Mouse (Mus musculus) embryonic facial prominence, embryonic 10.5 days (tissue): Measurements from ENCODE around the gene Thrb. TPM values are rescaled to one million over a fixed set of nuclear protein-coding genes. Genes with fewer than 3 reads are reported as not detected.

Experiments
- DNase-seq: peaks from one replicate; pipeline ENCODE4 v3.0.0-alpha.2; 2017; ENCODE audit warnings: low spot score
- H3K27ac ChIP-seq: fragments of 300-500 bp; sonication (generic); replicated peaks from 2 replicates; pipeline ENCODE4 v1.5.1; 2016; ENCODE audit warnings: mild to moderate bottlenecking
- H3K27me3 ChIP-seq: fragments of 300-500 bp; sonication (generic); replicated peaks from 2 replicates; pipeline ENCODE4 v1.6.1; 2016; ENCODE audit warnings: low read depth, mild to moderate bottlenecking; ENCODE audit not compliant: poor library complexity, severe bottlenecking
- H3K36me3 ChIP-seq: fragments of 300-500 bp; sonication (generic); replicated peaks from 2 replicates; pipeline ENCODE4 v1.6.1; 2016; ENCODE audit warnings: mild to moderate bottlenecking, moderate library complexity
- H3K4me1 ChIP-seq: fragments of 300-500 bp; sonication (generic); 2 replicates; pipeline ENCODE4 v1.6.1; 2016
- H3K4me3 ChIP-seq: fragments of 300-500 bp; sonication (generic); 2 replicates; pipeline ENCODE4 v1.5.1; 2016; ENCODE audit warnings: mild to moderate bottlenecking, moderate library complexity
- H3K9me3 ChIP-seq: fragments of 300-500 bp; sonication (generic); 2 replicates; pipeline ENCODE4 v1.6.1; 2016; ENCODE audit warnings: mild to moderate bottlenecking
- WGBS: fragments of 180-500 bp; shearing (Covaris S2); methylation state at CpG from one replicate; pipeline ENCODE4 v1.1.7; 2016; 5-methylcytosine and 5-hydroxymethylcytosine counted together
- polyA plus RNA-seq: library from polyadenylated mRNA; unstranded; fragments of >200 nt; fragmentation: Nextera tagmentation; extraction: Ambion mirVana; gene quantifications from 2 replicates; pipeline ENCODE4 v1.2.1, GENCODE M21; 2016

The Thrb gene
- polyA plus RNA-seq, 1 experiment from 2014 or later = 1.5 TPM

DNA sequence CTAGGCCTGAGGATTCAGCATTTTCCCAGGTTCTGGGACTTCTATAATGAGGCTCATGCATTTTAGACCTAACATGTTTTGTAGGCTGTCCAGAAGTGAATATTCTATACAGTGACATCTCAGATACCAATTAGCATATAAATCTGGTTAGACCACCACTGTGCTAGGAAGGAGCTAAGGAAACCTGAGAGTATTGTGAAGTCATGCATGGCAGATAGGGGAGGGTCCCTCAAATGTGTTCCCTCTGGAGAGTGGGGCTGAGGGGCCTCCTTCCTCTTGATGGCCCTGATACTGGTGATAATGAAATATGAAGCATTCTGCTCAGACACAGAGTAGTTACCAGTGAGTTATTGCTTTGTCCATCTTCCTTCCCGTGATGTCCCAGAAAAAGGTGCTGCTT, 91.8 kb downstream of the Thrb start:
- H3K27me3 ChIP-seq = no peaks in the 10 kb centered on the region

GRCm38 (mm10) chr14:17753429-17753828, 93.4 kb downstream of the Thrb start:
- Histone ChIP-seq H3K4me1 (peaks cover 19% of the 10 kb centered on the region), H3K4me3 (no peak overlapping the region), H3K9me3 (no peaks in the 10 kb centered on the region), H3K27me3 (no peaks in the 10 kb centered on the region), H3K27ac (no peak overlapping the region), H3K36me3 (no peaks in the 10 kb centered on the region)
- 96% methylated on average over 1 of the region's 1 CpGs for WGBS
- DNase-seq = no peak

More for the DNA sequence above, 91.8 kb downstream of the Thrb start:
- H3K4me3 ChIP-seq = no peak overlapping the region
- H3K4me1 ChIP-seq = peaks cover 19% of the 10 kb centered on the region
- 94% methylated on average over 1 of the region's 1 CpGs for WGBS
- H3K27ac ChIP-seq = no peak overlapping the region
- H3K36me3 ChIP-seq = no peaks in the 10 kb centered on the region
- no peak for DNase-seq
- H3K9me3 ChIP-seq = no peaks in the 10 kb centered on the region

DNA sequence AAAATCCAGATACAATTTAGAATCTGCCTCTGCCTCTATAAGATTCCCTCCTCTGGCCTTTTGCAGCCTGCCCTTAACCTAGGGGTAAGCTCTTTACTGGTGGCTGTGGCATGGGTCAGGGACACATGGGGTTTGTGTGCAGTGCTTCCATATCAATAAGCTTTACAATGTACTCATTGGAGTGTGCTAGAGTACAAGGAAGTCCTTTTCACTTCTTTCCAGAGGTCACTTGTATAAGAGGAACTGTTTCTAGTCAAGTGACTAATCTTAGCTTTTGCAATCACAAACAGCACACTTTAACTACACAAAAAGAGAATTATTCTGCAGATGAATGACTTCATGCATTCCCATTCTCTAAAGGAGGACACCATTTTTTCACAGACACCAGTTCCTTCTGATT, 96.7 kb downstream of the Thrb start:
- Histone ChIP-seq H3K27ac (no peak overlapping the region), H3K4me3 (no peak overlapping the region), H3K4me1 (peaks cover 12% of the 10 kb centered on the region), H3K27me3 (no peaks in the 10 kb centered on the region), H3K9me3 (no peaks in the 10 kb centered on the region), H3K36me3 (no peaks in the 10 kb centered on the region)
- DNase-seq = no peak

DNA sequence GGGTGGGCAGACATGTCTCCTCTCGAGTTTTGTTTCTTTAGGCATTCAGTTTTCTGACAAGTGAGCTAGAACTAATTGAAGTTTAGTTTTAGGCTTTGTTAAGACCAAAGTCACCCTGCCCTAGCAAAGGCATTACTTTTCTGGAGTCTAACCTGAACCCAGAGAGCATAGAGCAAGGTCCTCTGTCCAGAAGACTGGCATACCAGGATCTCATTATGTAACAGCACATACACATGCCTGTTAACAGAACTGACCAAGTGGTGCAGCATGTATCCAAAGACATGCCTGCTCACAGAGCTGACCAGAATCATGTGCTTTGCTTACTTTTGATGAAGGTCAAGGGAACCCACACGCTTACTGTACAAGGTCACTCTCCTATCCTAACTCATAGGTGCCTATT, 107.9 kb downstream of the Thrb start:
- 81% methylated on average over 2 of the region's 2 CpGs for WGBS

GRCm38 (mm10) chr14:17774404-17774803, 114.3 kb downstream of the Thrb start:
- 83% methylated on average over 2 of the region's 2 CpGs for WGBS
- Histone ChIP-seq H3K36me3 (no peaks in the 10 kb centered on the region), H3K4me1 (no peaks in the 10 kb centered on the region), H3K4me3 (no peak overlapping the region), H3K9me3 (no peaks in the 10 kb centered on the region), H3K27me3 (no peaks in the 10 kb centered on the region), H3K27ac (no peak overlapping the region)
- DNase-seq = no peak

More for the DNA sequence above, 107.9 kb downstream of the Thrb start:
- H3K36me3 ChIP-seq = no peaks in the 10 kb centered on the region
- DNase-seq = no peak
- no peaks in the 10 kb centered on the region for H3K4me1 ChIP-seq
- no peaks in the 10 kb centered on the region for H3K27me3 ChIP-seq
- H3K27ac ChIP-seq = no peak overlapping the region
- no peak overlapping the region for H3K4me3 ChIP-seq
- no peaks in the 10 kb centered on the region for H3K9me3 ChIP-seq

DNA sequence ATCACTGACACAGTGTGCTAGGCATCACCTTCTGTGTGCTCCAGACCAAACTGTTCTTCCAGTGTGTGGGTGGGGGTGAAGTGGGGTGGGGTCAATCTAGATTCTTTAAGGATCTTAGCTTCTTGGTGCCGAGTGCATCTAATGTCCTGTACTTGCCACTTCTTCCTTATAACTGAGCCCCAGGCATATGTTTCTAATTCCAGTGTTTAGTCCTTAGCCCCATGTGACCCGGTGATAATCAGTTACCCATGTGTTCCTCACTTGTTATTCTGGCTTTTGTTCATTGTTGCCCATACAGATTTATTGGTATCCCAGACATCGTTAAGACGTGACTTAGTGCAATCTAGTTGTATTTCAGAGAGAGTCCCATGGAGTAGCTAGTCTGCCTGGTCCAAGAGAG, 121.9 kb downstream of the Thrb start:
- no peak for DNase-seq
- H3K9me3 ChIP-seq = no peaks in the 10 kb centered on the region
- WGBS = 42% methylated on average over 4 of the region's 4 CpGs
- H3K4me3 ChIP-seq = no peak overlapping the region
- peaks cover 31% of the 10 kb centered on the region for H3K4me1 ChIP-seq
- H3K36me3 ChIP-seq = no peaks in the 10 kb centered on the region
- H3K27me3 ChIP-seq = no peaks in the 10 kb centered on the region
- H3K27ac ChIP-seq = no peak overlapping the region

DNA sequence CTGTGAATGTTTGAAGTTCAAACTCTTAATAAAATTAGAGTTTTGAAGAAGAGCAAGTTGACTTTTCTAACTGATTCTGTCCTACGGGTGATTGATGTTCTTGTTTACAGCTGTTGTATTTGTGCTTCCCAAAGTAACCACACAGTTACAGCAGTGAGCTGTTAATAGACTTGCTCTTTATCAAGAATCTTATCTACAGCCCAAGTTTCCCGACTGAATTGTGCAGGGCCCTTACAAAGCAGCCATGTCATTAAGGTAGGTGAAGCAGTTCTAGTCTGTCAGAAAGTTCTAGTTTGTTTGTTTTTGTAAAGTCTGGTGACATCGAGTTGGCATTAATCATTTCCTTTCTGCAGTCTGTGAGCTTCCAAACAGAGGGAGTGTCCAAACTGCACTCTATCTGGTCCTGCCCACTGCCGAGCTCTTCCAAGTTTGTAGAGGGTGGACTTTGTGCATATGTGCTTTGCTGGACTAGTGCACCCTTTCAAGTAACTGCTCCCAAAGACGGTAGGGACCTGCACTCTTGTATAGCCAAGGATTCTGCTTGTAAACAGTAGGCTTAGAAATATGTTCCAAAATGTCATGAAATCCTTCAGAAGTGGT, 124.2 kb downstream of the Thrb start:
- no peaks in the 10 kb centered on the region for H3K9me3 ChIP-seq
- H3K36me3 ChIP-seq = no peaks in the 10 kb centered on the region
- DNase-seq = no peak
- H3K4me1 ChIP-seq = peaks cover 41% of the 10 kb centered on the region
- H3K27ac ChIP-seq = no peak overlapping the region
- no peaks in the 10 kb centered on the region for H3K27me3 ChIP-seq
- WGBS = 61% methylated on average over 5 of the region's 5 CpGs
- H3K4me3 ChIP-seq = no peak overlapping the region

DNA sequence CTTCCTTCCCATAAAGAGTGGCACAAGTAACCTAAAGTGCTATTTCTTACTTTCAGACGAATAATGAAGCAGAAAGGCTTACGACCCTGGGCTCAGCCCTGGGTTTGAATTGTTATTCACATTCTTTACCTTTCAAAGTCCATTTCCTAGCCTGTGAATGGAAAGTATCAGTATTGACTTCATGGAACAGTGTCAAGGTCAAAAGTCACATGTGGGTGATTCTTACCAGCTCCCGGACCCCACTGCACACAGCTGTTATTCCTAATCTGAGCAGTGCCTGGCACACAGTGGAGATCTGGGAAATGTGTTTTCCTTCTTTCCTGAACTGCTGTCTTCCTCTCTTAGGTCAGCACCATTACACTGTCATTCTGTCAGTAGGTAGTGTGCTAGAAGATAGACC, 125.3 kb downstream of the Thrb start:
- no peaks in the 10 kb centered on the region for H3K9me3 ChIP-seq
- DNase-seq = peak; percentile 39
- 23% methylated on average over 3 of the region's 3 CpGs for WGBS
- no peaks in the 10 kb centered on the region for H3K27me3 ChIP-seq
- no peak overlapping the region for H3K4me3 ChIP-seq
- no peak overlapping the region for H3K27ac ChIP-seq
- H3K4me1 ChIP-seq = peaks cover 41% of the 10 kb centered on the region
- no peaks in the 10 kb centered on the region for H3K36me3 ChIP-seq

- H3K4me3 ChIP-seq = no peak overlapping the region
- no peaks in the 10 kb centered on the region for H3K27me3 ChIP-seq
- H3K4me1 ChIP-seq = peaks cover 41% of the 10 kb centered on the region
- no peaks in the 10 kb centered on the region for H3K36me3 ChIP-seq
- 6% methylated on average over 2 of the region's 2 CpGs for WGBS
- H3K9me3 ChIP-seq = no peaks in the 10 kb centered on the region
- H3K27ac ChIP-seq = no peak overlapping the region
- DNase-seq = no peak
Measured at GRCm38 (mm10) chr14:17786249-17786648, 126.2 kb downstream of the Thrb start.

DNA sequence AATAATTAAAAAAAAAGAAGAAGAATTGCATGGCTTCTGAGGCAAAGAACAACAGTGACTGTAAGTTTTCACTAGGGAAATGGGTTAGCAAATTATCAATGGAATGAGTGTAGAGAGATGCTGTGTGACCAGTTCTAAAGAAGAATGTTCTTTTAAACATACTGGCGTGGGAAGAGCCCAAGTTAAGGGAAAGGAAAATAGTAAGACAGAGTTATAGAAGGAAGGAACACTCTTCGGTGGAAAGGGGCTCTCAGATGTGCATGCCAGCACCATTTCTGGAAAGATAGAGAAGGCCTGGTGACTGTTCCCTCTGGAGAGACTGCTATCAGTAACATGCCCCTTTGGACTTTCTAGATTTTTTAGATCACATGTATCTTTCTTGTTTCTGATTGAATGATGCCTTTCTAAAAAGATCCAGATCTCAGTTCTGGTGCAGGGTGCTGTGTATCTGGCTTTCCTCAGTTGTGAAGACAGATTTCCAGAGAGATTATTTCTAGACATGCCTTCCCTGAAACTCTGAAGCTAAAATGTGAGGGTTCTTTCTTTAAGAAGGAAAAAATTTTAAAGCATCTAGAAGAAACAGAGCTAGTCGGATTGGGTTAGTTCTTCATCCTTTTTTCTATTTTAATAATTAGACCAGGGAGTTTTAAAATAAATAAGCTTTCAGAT, 144.0 kb downstream of the Thrb start:
- no peak overlapping the region for H3K4me3 ChIP-seq
- WGBS = 78% methylated on average over 3 of the region's 3 CpGs
- H3K27me3 ChIP-seq = no peaks in the 10 kb centered on the region
- H3K36me3 ChIP-seq = no peaks in the 10 kb centered on the region
- H3K9me3 ChIP-seq = no peaks in the 10 kb centered on the region
- no peak for DNase-seq
- H3K4me1 ChIP-seq = no peaks in the 10 kb centered on the region
- no peak overlapping the region for H3K27ac ChIP-seq

DNA sequence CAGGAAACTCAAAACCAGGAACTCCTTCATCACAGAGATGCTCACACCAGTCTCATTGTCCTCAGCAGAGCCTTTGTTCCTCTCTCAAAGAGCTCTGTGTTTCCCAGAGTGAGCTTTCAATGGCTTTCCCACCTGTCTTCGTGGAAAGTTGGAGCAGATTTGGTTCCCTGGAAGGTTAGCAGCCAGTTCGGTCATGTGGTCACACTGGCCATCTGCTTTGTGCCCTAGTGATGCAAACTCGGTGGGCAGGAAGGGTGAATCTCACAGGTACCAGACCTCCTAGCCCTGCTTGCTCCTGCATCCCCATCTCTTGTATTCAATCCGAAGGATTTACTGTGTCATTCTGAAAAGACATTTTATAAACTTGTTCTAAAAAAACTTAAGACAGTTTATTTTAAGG, 151.0 kb downstream of the Thrb start:
- 71% methylated on average over 4 of the region's 4 CpGs for WGBS
- no peak for DNase-seq
- H3K27ac ChIP-seq = no peak overlapping the region
- H3K9me3 ChIP-seq = no peaks in the 10 kb centered on the region
- no peaks in the 10 kb centered on the region for H3K27me3 ChIP-seq
- H3K4me3 ChIP-seq = no peak overlapping the region
- no peaks in the 10 kb centered on the region for H3K4me1 ChIP-seq
- no peaks in the 10 kb centered on the region for H3K36me3 ChIP-seq

DNA sequence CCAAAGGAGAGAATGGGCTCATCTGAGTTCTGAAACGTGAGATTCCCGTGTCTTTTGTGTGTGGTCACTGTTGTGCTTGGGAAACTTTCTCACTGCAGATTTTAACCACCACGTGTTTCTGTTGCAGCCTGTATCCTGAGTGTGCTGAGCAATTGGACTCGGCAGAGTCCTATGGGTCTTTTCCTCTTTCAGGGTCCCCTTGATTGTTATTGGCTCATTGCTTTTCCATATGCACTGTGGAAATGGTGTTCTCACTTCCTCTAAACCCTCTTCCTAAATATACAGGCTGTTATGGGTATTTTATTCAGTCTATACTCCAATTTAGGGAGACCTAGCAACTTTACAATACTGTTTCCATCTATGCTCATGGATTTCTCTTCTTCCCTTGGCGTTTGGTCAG, 152.4 kb downstream of the Thrb start:
- no peaks in the 10 kb centered on the region for H3K27me3 ChIP-seq
- no peak overlapping the region for H3K4me3 ChIP-seq
- no peaks in the 10 kb centered on the region for H3K4me1 ChIP-seq
- H3K27ac ChIP-seq = no peak overlapping the region
- H3K9me3 ChIP-seq = no peaks in the 10 kb centered on the region
- DNase-seq = no peak
- WGBS = 84% methylated on average over 5 of the region's 5 CpGs
- no peaks in the 10 kb centered on the region for H3K36me3 ChIP-seq

DNA sequence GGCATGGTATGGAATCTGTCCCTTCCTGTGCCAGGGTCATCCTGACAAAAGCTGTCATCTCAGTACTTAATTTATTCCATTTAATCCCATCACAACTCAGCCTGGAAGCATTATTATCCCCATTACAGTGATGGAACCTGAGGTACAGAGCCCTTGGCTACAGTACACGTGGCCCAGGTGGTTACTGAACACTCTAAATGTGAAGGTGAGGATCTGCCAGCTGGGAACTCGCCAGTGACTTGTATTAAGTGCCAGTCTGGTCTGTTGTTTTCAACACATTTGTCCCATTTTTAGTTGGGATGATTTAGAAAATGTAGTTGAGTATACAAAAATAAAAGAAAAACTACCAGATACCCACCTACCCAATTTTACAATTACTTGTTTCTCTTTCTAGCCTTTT, 155.0 kb downstream of the Thrb start:
- Histone ChIP-seq H3K36me3 (no peaks in the 10 kb centered on the region), H3K27ac (no peak overlapping the region), H3K27me3 (no peaks in the 10 kb centered on the region), H3K9me3 (no peaks in the 10 kb centered on the region), H3K4me3 (no peak overlapping the region), H3K4me1 (no peaks in the 10 kb centered on the region)
- 76% methylated on average over 2 of the region's 2 CpGs for WGBS
- no peak for DNase-seq
